Mouse (Mus musculus): Measurements from ENCODE around the gene Pofut2. TPM values are rescaled to one million over a fixed set of nuclear protein-coding genes. Genes with fewer than 3 reads are reported as not detected.

The Pofut2 gene
- polyA plus RNA-seq, 1 experiment from 2014 or later: 72.9 TPM

DNA sequence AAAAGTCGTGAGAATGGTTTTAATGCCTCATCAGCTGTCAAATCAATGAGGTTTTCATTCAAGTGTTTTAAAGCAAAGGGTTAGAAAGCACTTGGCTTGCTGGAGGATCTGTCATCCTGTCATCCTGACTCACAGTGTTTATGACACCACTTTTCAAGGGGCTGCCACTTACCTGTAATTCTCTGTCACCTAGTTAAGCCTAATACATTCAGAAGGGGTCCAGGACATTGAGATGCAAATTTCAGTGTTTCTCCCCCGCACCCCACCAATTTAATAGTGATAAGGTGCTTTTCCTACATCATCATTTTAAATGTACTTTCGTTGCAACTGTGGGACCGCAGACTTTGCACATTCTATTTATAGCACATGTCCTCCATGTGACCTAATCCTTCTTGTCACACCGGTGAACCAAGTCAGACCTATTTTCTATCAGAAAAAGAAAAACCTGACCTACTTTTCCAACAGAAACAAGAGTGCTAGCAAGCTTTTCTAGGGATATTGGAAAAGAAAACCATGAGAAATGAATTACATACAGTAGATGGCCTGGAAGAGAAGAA is 29.7 kb downstream of the Pofut2 start:
- DNase-seq (ENCODE audit: extremely low spot score, low spot score): no peak
- peaks cover 11% of the 10 kb centered on the region for H3K4me1 ChIP-seq
- 83% methylated on average over 5 of the region's 5 CpGs for WGBS
- no peak overlapping the region for H3K27ac ChIP-seq
- no peaks in the 10 kb centered on the region for H3K27me3 ChIP-seq (ENCODE audit: poor library complexity, severe bottlenecking)
- no peaks in the 10 kb centered on the region for H3K36me3 ChIP-seq (replicated peaks)
- no peaks in the 10 kb centered on the region for H3K9me3 ChIP-seq
- H3K4me3 ChIP-seq: no peak overlapping the region

GRCm38 (mm10) chr10:77289559-77289958 is 30.5 kb downstream of the Pofut2 start:
- Histone ChIP-seq H3K4me1 (peaks cover 3% of the 10 kb centered on the region), H3K4me3 (no peak overlapping the region), H3K36me3 (replicated peaks) (peaks cover 3% of the 10 kb centered on the region; the same call in 1 of the 2 replicates), H3K27me3 (ENCODE audit: poor library complexity, severe bottlenecking) (no peaks in the 10 kb centered on the region), H3K9me3 (no peaks in the 10 kb centered on the region), H3K27ac (no peak overlapping the region)
- 92% methylated on average over 8 of the region's 8 CpGs for WGBS
- DNase-seq (ENCODE audit: extremely low spot score, low spot score): no peak

DNA sequence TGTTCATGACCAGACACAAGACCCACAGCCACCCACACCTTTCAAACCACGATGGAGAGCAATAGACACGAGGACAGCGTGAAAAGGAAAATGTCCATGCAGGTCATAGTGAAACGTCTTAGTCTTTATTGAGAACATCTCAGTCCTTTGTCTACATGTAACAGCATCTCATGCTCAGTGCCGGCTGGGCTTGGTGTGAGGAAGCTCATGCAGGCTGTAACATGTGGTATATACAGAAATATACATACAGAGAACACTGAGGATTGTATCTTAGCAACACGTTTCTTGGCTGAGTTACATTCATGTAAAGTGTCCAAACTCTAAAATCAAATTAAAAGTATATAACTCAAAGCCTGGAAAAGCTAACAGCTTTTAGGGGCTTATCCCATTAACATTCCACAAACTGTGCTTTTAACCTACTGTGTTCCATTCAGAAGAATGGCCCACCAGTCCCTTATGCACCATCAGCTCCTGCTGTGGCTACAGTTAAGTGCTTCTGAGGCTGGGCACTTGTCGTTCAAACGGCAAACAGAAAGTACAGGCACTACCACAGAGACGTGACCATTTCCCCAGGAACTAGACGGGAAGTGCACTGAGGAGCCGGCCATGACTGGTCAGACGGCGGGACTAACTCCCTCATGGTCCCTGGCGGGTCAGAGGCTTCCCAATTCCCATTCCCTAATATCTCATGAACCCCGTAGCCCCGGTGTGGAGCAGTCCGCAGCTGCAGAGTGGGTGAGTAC is 31.8 kb downstream of the Pofut2 start:
- Histone ChIP-seq H3K4me1 (no peaks in the 10 kb centered on the region), H3K27me3 (ENCODE audit: poor library complexity, severe bottlenecking) (no peaks in the 10 kb centered on the region), H3K4me3 (no peak overlapping the region), H3K36me3 (replicated peaks) (peaks cover 12% of the 10 kb centered on the region; the same call in 1 of the 2 replicates), H3K27ac (no peak overlapping the region), H3K9me3 (no peaks in the 10 kb centered on the region)
- DNase-seq (ENCODE audit: extremely low spot score, low spot score): no peak
- 86% methylated on average over 17 of the region's 17 CpGs for WGBS

GRCm38 (mm10) chr10:77294691-77295090 is 35.7 kb downstream of the Pofut2 start:
- H3K4me3 ChIP-seq: no peak overlapping the region
- no peak overlapping the region for H3K27ac ChIP-seq
- no peaks in the 10 kb centered on the region for H3K4me1 ChIP-seq
- no peaks in the 10 kb centered on the region for H3K27me3 ChIP-seq (ENCODE audit: poor library complexity, severe bottlenecking)
- H3K36me3 ChIP-seq (replicated peaks): peaks cover 12% of the 10 kb centered on the region; the same call in 1 of the 2 replicates
- 95% methylated on average over 12 of the region's 12 CpGs for WGBS
- no peaks in the 10 kb centered on the region for H3K9me3 ChIP-seq
- DNase-seq (ENCODE audit: extremely low spot score, low spot score): no peak

GRCm38 (mm10) chr10:77298621-77299020 is 39.6 kb downstream of the Pofut2 start:
- H3K4me1 ChIP-seq: no peaks in the 10 kb centered on the region
- no peak overlapping the region for H3K4me3 ChIP-seq
- no peak for DNase-seq (ENCODE audit: extremely low spot score, low spot score)
- H3K9me3 ChIP-seq: no peaks in the 10 kb centered on the region
- H3K27me3 ChIP-seq (ENCODE audit: poor library complexity, severe bottlenecking): no peaks in the 10 kb centered on the region
- H3K36me3 ChIP-seq (replicated peaks): peaks cover 24% of the 10 kb centered on the region; the same call in 1 of the 2 replicates
- H3K27ac ChIP-seq: no peak overlapping the region
- WGBS: 88% methylated on average over 8 of the region's 8 CpGs

- no peak for DNase-seq (ENCODE audit: extremely low spot score, low spot score)
- no peaks in the 10 kb centered on the region for H3K27me3 ChIP-seq (ENCODE audit: poor library complexity, severe bottlenecking)
- no peak overlapping the region for H3K27ac ChIP-seq
- no peaks in the 10 kb centered on the region for H3K9me3 ChIP-seq
- WGBS: 82% methylated on average over 2 of the region's 2 CpGs
- H3K36me3 ChIP-seq (replicated peaks): peaks cover 24% of the 10 kb centered on the region; the same call in 1 of the 2 replicates
- H3K4me3 ChIP-seq: no peak overlapping the region
- 0 out of 2 replicates have a peak, but pooled peaks cover under 1% of the 10 kb centered on the region for H3K4me1 ChIP-seq
Measured at GRCm38 (mm10) chr10:77299194-77299593, 40.2 kb downstream of the Pofut2 start.

DNA sequence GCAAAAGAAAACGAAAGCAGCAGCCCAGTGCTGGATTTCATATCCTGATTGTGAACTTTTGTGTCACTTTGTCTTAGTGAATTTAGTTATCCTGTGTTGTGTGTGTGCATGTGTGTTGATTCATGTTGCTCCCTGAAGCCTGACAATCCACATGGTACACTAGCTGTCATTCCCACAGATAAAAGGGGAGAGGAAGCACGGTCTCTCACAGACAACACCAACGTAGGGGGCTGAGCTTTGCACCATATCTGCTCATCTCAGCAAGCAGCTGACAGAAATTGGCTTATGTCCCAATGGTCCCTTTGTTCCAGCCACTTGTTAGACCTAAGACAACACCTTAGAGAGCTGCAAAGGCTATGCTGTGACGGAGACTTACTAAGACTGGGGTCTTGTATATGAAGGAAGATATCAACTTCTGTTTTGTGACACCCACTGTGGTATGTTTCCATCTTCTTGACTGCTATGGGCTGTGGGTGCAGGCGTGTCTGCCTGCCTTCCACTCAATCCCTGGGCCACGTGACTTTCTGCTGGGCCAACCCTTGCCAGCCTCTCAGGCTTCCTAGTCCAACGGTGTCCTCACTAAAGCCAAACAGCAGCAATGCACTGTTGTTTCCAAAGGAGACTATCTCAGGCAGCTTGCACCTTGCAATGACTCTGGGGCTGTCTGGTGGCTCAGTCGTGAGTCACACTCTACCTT is 41.4 kb downstream of the Pofut2 start:
- WGBS: 85% methylated on average over 8 of the region's 8 CpGs
- no peak for DNase-seq (ENCODE audit: extremely low spot score, low spot score)
- Histone ChIP-seq H3K4me3 (no peak overlapping the region), H3K4me1 (peaks cover 12% of the 10 kb centered on the region), H3K27me3 (ENCODE audit: poor library complexity, severe bottlenecking) (no peaks in the 10 kb centered on the region), H3K27ac (no peak overlapping the region), H3K36me3 (replicated peaks) (peaks cover 17% of the 10 kb centered on the region; the same call in 1 of the 2 replicates), H3K9me3 (no peaks in the 10 kb centered on the region)

- 89% methylated on average over 4 of the region's 4 CpGs for WGBS
- no peak overlapping the region for H3K27ac ChIP-seq
- no peaks in the 10 kb centered on the region for H3K9me3 ChIP-seq
- H3K4me3 ChIP-seq: no peak overlapping the region
- H3K27me3 ChIP-seq (ENCODE audit: poor library complexity, severe bottlenecking): no peaks in the 10 kb centered on the region
- peaks cover 12% of the 10 kb centered on the region; the same call in 1 of the 2 replicates for H3K36me3 ChIP-seq (replicated peaks)
- DNase-seq (ENCODE audit: extremely low spot score, low spot score): no peak
- peaks cover 15% of the 10 kb centered on the region for H3K4me1 ChIP-seq
Measured at GRCm38 (mm10) chr10:77300934-77301297, 41.9 kb downstream of the Pofut2 start.

DNA sequence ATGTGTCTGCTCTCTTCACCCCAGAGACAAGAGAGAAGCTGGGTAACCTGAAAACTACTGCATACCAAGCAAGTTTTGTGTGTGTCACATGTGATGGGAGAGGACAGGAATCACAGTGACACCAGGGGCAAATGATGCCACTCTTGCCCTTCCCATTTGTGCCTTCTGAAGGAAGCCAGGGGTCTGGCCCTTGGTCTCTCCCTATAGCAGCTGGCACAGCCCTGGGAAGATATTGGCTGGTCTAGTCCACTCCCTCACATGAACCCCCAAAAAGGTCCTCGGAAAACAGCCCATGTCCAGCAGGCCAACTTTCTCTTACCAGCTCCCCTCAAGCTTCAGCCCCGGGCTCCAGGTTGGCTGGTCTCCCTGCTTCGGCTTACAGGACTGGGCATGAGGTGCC is 45.3 kb downstream of the Pofut2 start:
- Histone ChIP-seq H3K9me3 (no peaks in the 10 kb centered on the region), H3K4me3 (no peak overlapping the region), H3K27me3 (ENCODE audit: poor library complexity, severe bottlenecking) (no peaks in the 10 kb centered on the region), H3K27ac (no peak overlapping the region), H3K36me3 (replicated peaks) (peaks cover 12% of the 10 kb centered on the region; the same call in 1 of the 2 replicates), H3K4me1 (peaks cover 24% of the 10 kb centered on the region)
- DNase-seq (ENCODE audit: extremely low spot score, low spot score): no peak
- 60% methylated on average over 3 of the region's 3 CpGs for WGBS

- Histone ChIP-seq H3K4me1 (peaks cover 24% of the 10 kb centered on the region), H3K9me3 (no peaks in the 10 kb centered on the region), H3K4me3 (no peak overlapping the region), H3K36me3 (replicated peaks) (peaks cover 12% of the 10 kb centered on the region; the same call in 1 of the 2 replicates), H3K27me3 (ENCODE audit: poor library complexity, severe bottlenecking) (no peaks in the 10 kb centered on the region), H3K27ac (no peak overlapping the region)
- DNase-seq (ENCODE audit: extremely low spot score, low spot score): no peak
- 39% methylated on average over 4 of the region's 4 CpGs for whole genome bisulfite sequencing
Measured at GRCm38 (mm10) chr10:77304840-77305533, 46.0 kb downstream of the Pofut2 start.

- 84% methylated on average over 8 of the region's 8 CpGs for WGBS
- Histone ChIP-seq H3K4me3 (no peak overlapping the region), H3K4me1 (peaks cover 24% of the 10 kb centered on the region), H3K27me3 (ENCODE audit: poor library complexity, severe bottlenecking) (no peaks in the 10 kb centered on the region), H3K9me3 (no peaks in the 10 kb centered on the region), H3K36me3 (replicated peaks) (peaks cover 7% of the 10 kb centered on the region; the same call in 1 of the 2 replicates), H3K27ac (no peak overlapping the region)
- no peak for DNase-seq (ENCODE audit: extremely low spot score, low spot score)
Measured at GRCm38 (mm10) chr10:77305766-77306165, 46.7 kb downstream of the Pofut2 start.

- H3K36me3 ChIP-seq (replicated peaks): no peaks in the 10 kb centered on the region
- H3K4me3 ChIP-seq: no peak overlapping the region
- 88% methylated on average over 10 of the region's 10 CpGs for WGBS
- DNase-seq (ENCODE audit: extremely low spot score, low spot score): no peak
- no peaks in the 10 kb centered on the region for H3K27me3 ChIP-seq (ENCODE audit: poor library complexity, severe bottlenecking)
- H3K4me1 ChIP-seq: peaks cover 24% of the 10 kb centered on the region
- H3K9me3 ChIP-seq: no peaks in the 10 kb centered on the region
- no peak overlapping the region for H3K27ac ChIP-seq
Measured at GRCm38 (mm10) chr10:77308978-77309377, 50.0 kb downstream of the Pofut2 start.

Data from forebrain, embryonic 10.5 days (tissue).